Mouse (Mus musculus) thymus, adult 18-20 months (tissue): ENCODE results near the gene Inha.

Experiments
- DNase-seq, 2 experiments: peaks; one replicate each; pipeline ENCODE4 v3.0.0; 2022; ENCODE audit warnings: mixed read lengths in 2 of 2

The Inha gene

GRCm38 (mm10) chr1:75558388-75559178, 51.7 kb downstream of the Inha start:
- DNase-seq: no peak

GRCm38 (mm10) chr1:75559212-75559925, 52.5 kb downstream of the Inha start:
- DNase-seq: peak; percentile 41 to 53
